Mouse (Mus musculus): ENCODE measurements around the gene Zmynd8.

Gene Zmynd8

GRCm38 (mm10) chr2:165858453-165859384 is 40.1 kb downstream of the Zmynd8 start:
- DNase-seq (ENCODE audit: low spot score) = no peak

- DNase-seq (ENCODE audit: low spot score) = peak; percentile 56
These were observed 40.9 kb downstream of the Zmynd8 start for GRCm38 (mm10) chr2:165857841-165858426.

GRCm38 (mm10) chr2:165857395-165857831 is 41.4 kb downstream of the Zmynd8 start:
- no peak for DNase-seq (ENCODE audit: low spot score)

DNA sequence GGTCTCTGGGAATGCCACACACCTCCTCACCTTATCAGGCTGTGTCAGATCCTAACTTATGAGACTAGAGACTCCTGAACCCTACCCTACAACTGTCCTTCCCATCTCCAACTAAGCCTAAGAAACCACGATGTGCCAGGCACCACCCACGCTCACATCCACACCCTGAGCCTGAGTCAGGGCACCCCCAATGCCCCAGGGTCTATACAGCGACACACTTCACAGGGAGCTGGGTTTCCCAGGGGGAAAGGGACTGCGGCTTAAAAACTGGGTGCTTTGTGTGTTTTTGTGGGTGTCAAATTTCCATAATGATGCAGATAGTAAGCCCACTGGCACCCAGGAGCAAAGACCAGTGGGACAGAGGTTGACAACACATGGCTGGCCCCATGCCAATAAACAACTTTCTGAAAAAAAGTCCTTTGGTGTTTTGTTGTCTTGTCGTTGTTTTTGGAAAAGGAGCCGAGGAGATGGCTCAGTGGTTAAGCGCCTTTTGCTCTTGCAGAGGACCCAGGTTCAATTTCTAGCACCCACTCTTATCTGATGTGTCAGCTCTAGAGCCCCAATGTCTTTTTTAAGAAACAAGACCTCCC is 42.1 kb downstream of the Zmynd8 start:
- DNase-seq (ENCODE audit: low spot score) = no peak

GRCm38 (mm10) chr2:165855641-165856301 is 43.0 kb downstream of the Zmynd8 start:
- DNase-seq (ENCODE audit: low spot score) = no peak

DNA sequence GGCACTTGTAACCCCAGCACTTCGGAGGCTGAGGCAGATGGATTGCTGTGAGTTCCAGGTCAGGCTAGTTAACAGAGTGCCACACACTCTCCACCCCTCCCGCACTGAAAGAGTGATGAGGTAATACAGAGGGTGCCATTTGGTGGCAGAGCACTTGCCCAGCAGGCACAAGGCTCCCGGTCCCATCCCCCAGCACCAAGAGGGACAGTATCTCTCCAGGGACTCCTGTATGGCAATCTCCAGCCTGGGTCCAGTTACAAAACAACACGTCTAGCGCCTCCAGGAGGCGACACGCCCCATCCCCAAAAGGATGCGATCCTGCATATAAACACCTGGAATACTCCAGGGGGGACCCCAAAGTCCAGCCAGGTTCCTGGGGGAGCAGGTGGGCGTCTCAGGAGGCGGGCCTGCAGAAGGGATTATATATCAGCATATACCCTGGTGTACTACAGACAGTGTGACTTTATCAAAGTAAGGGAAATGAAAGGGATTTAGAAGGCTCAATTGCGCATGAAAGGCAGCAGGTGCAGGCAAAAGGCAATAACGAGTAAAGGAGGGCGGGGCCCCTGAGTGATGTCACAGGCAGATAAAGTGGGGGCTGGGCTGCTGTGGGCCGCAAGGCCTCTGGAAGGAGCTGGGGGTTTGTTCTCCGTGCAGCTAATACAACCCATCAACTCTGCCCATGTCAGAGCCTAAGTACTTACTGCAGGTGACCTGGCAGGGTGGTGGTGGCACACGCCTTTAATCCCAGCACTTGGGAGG is 44.4 kb downstream of the Zmynd8 start:
- no peak for DNase-seq (ENCODE audit: low spot score)

DNA sequence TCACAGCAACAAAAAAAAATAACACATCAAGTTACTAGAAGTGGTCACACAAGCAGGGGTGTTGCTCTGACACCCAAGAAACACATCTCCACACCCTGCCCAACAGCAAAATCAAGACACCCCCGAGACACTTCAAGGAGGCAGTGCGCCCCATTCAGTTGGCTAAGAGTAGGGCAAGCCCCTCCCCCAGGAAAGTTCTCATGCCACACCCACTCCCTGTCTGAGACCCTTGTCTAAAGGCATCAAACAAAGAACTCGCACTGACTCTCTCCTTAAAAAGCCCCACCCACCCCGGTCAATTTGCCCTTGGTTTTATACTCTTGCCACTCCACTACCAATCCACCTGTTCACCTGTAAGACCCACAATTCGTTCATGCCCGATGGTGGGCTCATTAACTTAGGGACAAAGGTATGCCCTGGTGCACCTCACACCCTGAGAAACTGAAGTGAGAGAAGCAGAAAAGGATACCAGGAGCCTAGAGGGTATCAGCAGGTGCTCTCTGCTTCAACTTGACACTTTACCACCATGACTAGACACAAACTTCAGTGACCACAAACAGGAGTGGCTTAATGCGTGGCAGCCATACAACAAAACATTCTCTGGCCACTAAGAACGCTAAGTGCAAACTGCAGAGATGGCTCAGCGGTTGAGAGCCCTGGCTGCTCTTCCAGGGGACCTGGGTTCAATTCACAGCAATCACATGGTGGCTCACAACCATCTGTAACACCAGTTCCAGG is 45.8 kb downstream of the Zmynd8 start:
- DNase-seq (ENCODE audit: low spot score) = no peak

GRCm38 (mm10) chr2:165852453-165852852 is 46.4 kb downstream of the Zmynd8 start:
- DNase-seq (ENCODE audit: low spot score) = no peak

- DNase-seq (ENCODE audit: low spot score) = no peak
These were observed 46.9 kb downstream of the Zmynd8 start for GRCm38 (mm10) chr2:165851811-165852415.

GRCm38 (mm10) chr2:165850826-165851225 is 48.0 kb downstream of the Zmynd8 start:
- no peak for DNase-seq (ENCODE audit: low spot score)

GRCm38 (mm10) chr2:165849129-165849528 is 49.7 kb downstream of the Zmynd8 start:
- DNase-seq (ENCODE audit: low spot score) = peak; percentile 70

DNA sequence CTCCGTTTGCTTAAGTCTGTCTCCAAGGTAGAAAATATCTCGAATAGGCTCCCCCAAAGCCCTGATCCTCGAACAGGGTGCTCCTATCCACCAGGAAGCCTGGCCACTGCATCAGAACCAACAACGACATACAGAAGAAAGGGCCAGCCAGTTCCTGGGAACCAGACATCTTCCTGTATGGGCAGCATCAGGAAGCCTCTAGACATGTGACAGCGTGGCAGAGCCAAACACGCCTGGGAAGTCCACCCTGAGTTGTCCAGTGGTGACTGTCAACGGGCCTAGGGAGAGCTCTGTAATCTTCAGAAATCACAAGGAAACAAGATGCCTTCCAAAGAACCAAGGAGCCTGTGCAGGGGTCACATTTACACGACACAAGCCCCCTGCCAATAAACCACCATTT is 52.0 kb downstream of the Zmynd8 start:
- DNase-seq (ENCODE audit: low spot score) = no peak

DNA sequence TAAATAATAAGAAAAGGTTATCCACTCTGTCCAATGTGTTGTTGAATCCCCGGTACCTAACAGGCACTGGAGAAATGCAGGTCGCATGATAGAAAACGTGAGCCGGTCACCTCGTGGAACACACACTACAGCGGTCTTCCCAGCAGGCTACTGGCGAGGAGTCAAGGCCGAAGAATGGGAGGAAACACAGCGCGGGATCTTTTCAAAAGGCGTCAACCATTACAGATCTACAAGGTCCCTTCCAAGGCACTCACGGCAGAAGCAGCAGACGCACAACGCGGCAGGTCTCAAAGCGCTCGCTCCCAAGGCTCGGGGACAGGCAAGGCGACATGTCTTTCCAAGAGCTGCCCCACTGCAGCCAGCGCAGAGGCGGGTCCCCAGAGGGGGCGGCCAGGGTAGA is 53.3 kb downstream of the Zmynd8 start:
- DNase-seq (ENCODE audit: low spot score) = no peak

- DNase-seq (ENCODE audit: low spot score) = no peak
These were observed 55.5 kb downstream of the Zmynd8 start for GRCm38 (mm10) chr2:165843350-165843749.

- no peak for DNase-seq (ENCODE audit: low spot score)
These were observed 56.6 kb downstream of the Zmynd8 start for GRCm38 (mm10) chr2:165842241-165842640.

DNA sequence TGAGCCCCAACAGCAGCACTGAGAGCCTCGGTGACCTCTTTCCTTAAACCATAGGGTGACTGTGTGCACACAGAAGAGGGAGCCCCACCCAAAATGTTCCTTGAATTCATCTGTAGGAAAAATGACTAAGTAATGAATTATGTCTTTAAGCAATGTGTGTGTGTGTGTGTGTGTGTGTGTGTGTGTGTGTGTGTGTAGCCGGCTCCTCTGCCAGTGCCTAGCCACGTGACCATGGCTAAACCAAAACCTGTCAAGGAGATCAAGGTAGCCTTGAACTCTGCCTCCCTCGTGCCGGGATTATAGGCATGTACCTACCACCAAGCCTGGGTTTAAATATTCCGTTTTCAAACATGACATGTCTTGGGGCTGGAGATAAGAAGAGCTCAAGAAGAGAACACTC is 57.0 kb downstream of the Zmynd8 start:
- no peak for DNase-seq (ENCODE audit: low spot score)

DNA sequence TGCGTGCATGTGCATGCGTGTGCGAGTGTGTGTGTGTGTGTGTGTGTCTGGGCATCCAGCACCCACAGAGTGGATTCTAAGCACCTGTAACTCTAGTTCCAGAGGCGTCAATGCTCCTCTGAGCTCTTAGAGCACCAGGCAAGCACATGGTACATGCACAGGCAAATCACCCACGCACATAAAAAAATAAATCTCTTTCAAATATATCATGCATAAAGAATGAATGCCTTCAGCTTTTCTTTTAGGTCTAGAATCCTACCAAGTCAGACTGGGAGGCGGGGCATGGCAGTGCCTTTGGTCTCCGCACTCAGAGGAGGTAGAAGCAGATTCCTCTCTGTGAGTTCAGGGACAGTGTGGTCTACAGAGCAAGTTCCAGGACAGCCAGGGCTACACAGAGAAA is 58.0 kb downstream of the Zmynd8 start:
- no peak for DNase-seq (ENCODE audit: low spot score)

DNA sequence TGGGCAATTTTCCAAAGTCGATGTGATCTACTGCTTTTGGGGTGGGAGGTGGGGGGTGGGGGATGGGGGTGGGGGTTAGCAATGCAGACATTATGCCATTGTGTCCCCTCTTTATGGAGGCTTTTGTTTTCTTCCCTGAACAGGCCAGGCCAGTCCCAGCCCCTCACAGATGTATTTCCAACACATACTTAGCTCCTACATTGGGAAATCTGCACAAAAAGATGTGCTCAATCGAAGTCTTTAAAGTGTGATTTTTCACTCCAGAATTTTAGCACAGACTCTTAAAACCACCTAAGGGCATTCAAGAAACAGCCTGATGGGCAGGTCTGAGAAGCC is 59.5 kb downstream of the Zmynd8 start:
- no peak for DNase-seq (ENCODE audit: low spot score)

- no peak for DNase-seq (ENCODE audit: low spot score)
These were observed 60.1 kb downstream of the Zmynd8 start for GRCm38 (mm10) chr2:165838606-165839316.

GRCm38 (mm10) chr2:165834601-165835000 is 64.2 kb downstream of the Zmynd8 start:
- DNase-seq (ENCODE audit: low spot score) = no peak
